Mouse (Mus musculus) c-Kit-positive CD71-positive TER-119-negative erythroid progenitor cells, embryonic 14.5 days (primary cell): ENCODE measurements at regions not wholly inside any gene's neighbourhood (a gene's known extent, or its start where the extent isn't known, plus 50 kb on each side); places are given as distances from the start of the nearest gene placed in this dataset.
A peak's percentile ranks its signal among the peaks of the same experiment; 100 is the strongest.

Source experiments
- DNase-seq: peaks from one replicate; pipeline ENCODE4 v3.0.0-alpha.2; 2013; ENCODE audit warnings: low read depth

DNA sequence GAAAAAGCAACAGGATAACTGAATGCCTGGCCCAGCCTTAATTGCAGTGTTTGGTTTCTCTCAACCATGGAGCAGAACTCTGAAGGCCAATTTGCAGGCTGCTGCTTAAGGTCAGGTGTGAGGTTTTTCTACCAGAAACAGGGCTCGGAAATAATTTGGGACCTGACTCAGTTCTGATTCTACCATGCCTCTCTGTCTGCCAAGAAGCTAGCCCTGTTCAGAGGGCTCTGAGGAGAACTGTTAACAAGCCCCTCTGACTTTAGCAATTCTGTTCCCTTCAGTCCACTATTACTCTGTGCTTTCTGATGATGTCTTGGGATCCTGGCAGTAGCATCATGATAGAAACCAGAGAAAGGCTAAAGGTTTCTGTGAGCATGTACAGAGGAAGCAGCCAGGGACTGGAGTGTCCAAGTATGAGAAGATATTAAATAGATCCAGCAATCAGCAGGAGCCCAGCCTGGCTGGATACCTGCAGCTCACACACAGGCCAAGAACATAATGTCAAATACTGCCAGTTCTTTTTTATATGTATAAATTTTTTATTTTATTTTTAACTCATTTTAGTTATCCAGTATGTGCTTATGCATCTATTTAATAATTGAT, 131.4 kb upstream of the Sptlc3 start:
- no peak for DNase-seq

DNA sequence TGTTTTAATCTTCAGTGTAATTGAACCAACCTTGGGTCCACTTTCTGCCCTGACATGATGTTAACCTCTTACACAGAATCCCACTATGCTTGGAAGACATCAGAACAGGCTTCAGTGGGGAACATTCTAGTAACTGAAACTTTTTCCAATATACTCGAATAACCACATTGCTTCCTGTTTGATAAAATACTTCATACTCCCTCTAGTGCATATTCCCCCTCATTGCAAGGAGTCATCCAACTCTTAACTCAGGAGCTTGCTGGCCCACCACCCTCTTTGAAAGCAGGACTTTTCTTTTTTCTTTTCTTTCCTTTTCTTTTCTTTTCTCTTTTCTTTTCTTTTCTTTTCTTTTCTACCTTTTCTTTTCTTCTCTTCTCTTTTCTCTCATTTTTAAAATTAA, 123.6 kb upstream of the Sptlc3 start:
- DNase-seq, result no peak

DNA sequence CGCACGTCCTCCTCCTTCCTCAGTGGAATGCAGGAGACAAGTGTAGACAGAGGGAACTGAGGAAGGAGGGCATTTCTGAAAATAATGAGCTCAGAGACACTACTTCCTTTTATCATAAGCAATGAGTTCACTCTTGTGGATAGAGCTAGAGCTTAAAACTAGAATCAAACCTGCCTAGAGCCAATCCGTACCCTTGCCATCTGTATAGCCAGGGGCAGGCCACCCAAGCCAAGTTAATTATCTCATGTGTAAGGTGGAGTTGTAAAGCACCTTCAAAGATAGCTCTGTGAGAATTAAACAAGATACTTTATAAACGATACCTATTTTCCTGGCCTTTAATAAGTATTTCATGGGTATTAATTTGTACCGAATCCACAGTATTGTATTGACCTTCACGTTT, 113.4 kb upstream of the Sptlc3 start:
- no peak for DNase-seq

DNA sequence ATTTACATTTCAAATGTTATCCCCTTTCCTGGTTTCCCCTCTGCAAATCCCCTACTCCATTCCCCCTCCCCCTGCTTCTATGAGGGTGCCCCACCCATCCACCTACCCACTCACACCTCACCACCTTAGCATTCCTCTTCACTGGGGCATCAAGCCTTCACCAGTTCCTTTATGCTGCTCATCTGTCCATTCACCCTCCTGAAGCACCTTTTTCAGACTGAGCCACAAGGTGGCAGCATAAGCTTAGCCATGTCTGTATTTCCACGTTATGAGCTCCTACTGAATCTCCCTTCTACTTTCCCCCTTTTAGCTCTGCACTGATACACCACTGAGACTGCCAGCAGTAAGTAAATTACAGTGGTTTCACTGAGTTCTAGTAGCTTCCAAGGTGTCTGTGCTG, 112.1 kb upstream of the Sptlc3 start:
- DNase-seq, result peak; percentile 8

DNA sequence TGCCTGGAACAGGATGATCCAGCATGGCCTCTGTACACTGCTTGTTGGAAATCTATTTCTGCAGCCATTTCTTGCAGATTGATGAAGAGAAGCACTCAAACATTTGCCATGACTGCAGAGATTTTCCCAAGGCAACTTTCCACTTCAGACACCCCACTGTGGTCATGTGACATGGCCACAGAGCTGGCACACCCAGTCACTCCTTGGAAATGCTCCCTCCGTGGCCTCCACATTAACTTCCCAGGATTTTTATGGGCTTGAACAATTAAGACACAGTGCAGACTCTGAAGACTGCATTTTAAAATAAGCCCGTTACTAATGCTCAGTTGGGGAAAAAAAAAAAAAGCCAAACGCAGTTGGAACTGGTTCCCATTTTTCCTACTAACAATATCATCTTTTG, 80.2 kb upstream of the Sptlc3 start:
- no peak for DNase-seq

DNA sequence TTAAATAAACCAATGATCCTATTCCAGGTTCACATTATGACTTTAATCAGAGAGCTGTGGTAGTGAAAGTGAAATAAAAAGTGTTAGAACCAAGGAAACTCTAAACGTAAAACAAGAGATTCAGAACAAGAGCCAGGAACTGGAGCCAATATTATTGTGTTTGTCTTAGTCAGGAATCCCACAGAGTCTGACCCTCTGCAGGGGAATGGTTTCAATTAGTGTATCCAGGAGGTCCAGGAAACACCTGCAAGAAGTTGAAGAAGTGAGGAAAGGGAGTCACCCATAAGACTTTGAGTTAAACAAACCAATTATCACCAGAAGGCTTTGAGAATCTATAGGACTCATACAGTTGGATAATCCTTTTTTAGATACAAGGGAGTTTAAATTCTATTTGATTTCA, 76.2 kb upstream of the Sptlc3 start:
- no peak for DNase-seq

DNA sequence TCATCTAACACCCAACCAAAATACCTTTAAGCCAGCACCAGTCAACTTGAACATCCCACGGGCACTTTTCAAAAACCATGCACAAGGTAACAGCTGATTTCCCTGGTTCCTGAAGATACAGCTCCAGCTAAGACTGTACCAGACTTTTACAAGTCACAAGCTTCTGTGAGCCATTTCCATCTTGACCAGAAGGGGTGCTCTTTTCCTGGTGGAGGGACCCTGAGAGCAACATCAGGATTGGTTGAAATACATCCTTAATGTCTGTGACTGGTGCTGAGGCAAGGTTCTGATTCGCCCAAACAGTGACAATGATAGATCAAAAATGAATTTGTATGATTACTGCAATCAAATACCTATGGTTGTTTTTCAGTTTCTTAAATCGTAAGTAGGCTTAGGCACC, 71.0 kb upstream of the Sptlc3 start:
- DNase-seq, result no peak

DNA sequence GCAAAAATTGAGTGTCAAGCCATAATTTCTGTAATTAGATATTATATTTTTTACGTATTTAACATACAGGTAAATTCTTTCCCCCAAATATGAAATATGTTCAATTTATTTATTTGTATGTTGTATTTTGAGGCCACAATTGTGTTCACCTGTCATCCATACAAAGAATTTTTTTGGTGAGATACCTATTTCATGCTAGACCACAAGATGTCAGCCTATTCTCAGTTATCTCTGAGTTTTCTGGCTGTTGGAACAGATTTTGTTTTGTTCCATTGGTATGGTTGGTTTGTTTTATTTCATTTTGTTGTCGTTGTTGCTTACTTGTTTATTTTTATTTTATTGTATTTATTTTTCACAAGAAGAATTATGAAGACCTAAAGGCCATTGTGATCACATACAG, 70.3 kb upstream of the Sptlc3 start:
- DNase-seq, result no peak
